Mouse (Mus musculus) brain, embryonic 14.5 days (tissue): ENCODE measurements around the gene Gm13088. TPM values are rescaled to one million over a fixed set of nuclear protein-coding genes. Genes with fewer than 3 reads are reported as not detected.
"Not testable (repeated sequence)": the region's sequence is repeated elsewhere in the genome, so short reads cannot be mapped to it uniquely, and the experiment has no call there.

Experiments used
- DNase-seq: peaks from one replicate; pipeline ENCODE4 v3.0.0-alpha.2; 2011; ENCODE audit warnings: low read depth
- CTCF ChIP-seq: fragments of 200-500 bp; IDR thresholded peaks from 2 replicates; pipeline ENCODE4 v1.5.1; 2012; ENCODE audit warnings: inconsistent platforms, mild to moderate bottlenecking, moderate library complexity, borderline replicate concordance; ENCODE audit not compliant: insufficient read depth, insufficient read length; ENCODE audit errors: extremely low read depth
- POLR2A ChIP-seq: fragments of 200-500 bp; IDR thresholded peaks from 2 replicates; pipeline ENCODE4 v1.6.1; 2012; ENCODE audit warnings: mild to moderate bottlenecking, inconsistent platforms, borderline replicate concordance; ENCODE audit not compliant: poor library complexity, insufficient read depth, insufficient read length, severe bottlenecking; ENCODE audit errors: extremely low read depth
- polyA plus RNA-seq: library from polyadenylated mRNA; depleted of rRNA; stranded (reverse); fragments of >200 nt; gene quantifications from 2 replicates; pipeline ENCODE4 v1.2.3, GENCODE M21; 2012; rRNA removed

Gene Gm13088
- not detected in 2 replicates for polyA plus RNA-seq

DNA sequence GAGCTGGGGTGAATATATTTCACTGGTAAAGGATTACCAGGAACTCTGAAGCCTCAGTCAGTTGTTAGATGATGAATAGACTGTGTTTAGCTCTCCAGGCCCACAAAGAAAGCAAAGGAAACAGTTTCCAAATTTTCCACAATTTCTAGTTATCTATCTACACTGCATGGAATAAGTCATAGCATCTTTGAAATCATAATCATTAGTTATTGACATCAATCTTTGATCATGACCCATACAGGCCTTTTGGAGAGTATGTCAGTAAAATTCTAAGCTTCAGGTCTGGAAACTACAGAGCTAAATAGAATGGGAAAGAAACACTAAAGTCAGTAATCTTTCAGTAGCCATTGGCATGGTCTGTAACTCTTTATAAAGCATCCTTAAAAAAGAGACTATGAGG, at the start of gene Gm13088:
Gene Gm13088 (minus strand): TSS at position 101 of the 400 bp plus-strand sequence.
- not testable (repeated sequence) for DNase-seq

DNA sequence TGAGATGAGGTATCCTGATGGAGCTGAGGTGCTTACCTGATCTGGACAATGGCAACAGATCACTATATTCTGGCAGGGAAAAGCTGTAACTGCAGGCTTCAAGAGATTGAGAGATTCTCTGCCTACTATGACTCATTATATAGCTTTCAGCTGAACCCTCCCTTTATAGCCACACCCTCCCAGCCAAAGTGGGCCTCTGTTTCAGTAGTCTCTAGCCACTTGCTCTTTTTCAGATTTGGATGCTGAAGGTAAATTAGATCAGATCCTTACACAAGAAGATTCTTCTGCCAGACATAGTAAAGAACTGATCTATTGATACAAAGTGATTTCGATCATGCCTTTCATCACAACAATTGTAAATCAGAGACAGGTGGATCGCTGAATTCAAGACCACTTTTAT, 45.6 kb upstream of the Gm13088 start, which contains the start of gene Gm13089:
Gene Gm13089 (minus strand): TSS at position 101 of the 400 bp plus-strand sequence.
- TF ChIP-seq CTCF: no peak
- TF ChIP-seq POLR2A: no peak
- DNase-seq: no peak

DNA sequence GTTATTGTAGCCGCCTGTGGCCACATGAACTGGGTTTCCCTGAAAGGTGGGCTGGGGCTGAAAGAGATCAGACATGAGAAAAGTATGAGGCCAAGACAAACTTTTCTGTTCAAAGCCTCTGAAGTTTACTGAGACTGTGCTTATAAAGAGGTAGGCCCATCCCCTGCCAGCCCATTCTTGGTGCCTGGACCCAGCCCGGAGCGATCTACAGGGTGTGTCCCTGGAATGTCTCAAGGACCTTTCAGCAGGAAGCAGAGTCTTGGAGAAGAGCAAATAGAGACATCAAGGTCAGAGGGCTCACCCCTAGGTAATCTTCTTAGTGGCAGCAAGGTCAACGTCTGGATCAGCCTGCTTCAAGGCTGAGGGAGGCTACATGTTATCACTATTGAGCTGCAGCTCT, 38.9 kb downstream of the Gm13088 start:
- DNase-seq: not testable (repeated sequence)

DNA sequence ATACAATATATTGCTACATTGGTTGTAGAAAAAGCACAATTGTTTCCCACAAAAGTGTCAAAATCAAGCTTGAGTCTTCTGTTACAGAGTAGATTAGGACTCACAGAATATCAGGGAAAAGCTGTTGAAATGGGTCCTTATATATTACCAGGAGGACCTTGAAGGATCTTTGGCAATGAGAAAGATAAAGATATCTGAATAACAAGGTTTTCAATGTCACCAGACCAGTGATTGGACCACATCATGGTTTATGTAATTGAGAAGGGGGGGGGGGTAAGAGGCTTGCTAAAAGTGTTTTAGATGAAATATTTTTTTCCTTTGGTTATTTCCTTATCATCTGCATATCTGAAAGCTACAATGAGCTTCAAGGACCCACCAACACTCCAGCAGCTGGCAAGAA, 42.3 kb downstream of the Gm13088 start, which contains the start of gene Gm13083:
Gene Gm13083 (plus strand): TSS at position 301 of the 400 bp plus-strand sequence.
- not testable (repeated sequence) for DNase-seq

DNA sequence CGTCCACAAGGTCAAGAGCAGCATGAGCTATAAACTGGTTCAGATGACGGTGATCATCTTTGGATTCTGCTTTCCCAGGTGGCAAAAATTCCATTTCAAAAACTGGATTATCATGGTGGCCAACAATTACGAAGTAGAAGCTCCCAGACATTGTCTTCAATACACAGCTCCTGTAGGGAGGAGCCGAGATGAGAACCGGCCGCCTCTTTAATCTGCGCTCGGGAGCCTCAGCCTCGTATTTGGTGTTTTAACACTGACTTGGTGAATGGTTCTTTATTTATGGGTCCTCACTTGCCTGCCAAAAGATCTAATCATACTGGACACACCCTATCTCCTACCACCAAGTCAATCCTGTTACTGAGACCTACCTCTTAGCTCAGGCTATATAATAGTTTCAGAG, 45.1 kb downstream of the Gm13088 start:
- DNase-seq: not testable (repeated sequence)

Other genes starting within 250 kb of the Gm13088 start
- 12.1 and 14.7 TPM in 2 replicates for gene Pramef8, start 244.8 kb downstream of the Gm13088 start, polyA plus RNA-seq
- not detected in 2 replicates for gene Oog4, start 206.9 kb downstream of the Gm13088 start, polyA plus RNA-seq
- gene Gm13043, start 145.9 kb downstream of the Gm13088 start, polyA plus RNA-seq: not detected in 2 replicates
- not detected in 2 replicates for gene Gm13040, start 121.3 kb downstream of the Gm13088 start, polyA plus RNA-seq
- not detected in 2 replicates for gene BC080695, start 105.5 kb downstream of the Gm13088 start, polyA plus RNA-seq
- not detected in 2 replicates for gene Gm13057, start 105.5 kb downstream of the Gm13088 start, polyA plus RNA-seq
- not detected in 2 replicates for gene Gm13083, start 42.2 kb downstream of the Gm13088 start, polyA plus RNA-seq
- gene Gm13089, start 45.5 kb upstream of the Gm13088 start, polyA plus RNA-seq: not detected in 2 replicates
- gene Gm13078, start 62.2 kb upstream of the Gm13088 start, polyA plus RNA-seq: not detected in 2 replicates
- gene Gm13023, start 132.1 kb upstream of the Gm13088 start, polyA plus RNA-seq: not detected in 2 replicates
- gene Gm13084, start 158.8 kb upstream of the Gm13088 start, polyA plus RNA-seq: not detected in 2 replicates
- not detected in 2 replicates for gene Gm13103, start 189.3 kb upstream of the Gm13088 start, polyA plus RNA-seq
- gene Pramef6, start 243.1 kb upstream of the Gm13088 start, polyA plus RNA-seq: not detected in 2 replicates